Mouse (Mus musculus) G1E (cell line): ENCODE measurements around the gene Medag.

Experiments
- CTCF ChIP-seq: IDR thresholded peaks from 2 replicates; pipeline ENCODE4 v1.5.1; 2012; ENCODE audit warnings: low read depth, low read length, inconsistent platforms, mixed read lengths
- GATA1 ChIP-seq: IDR thresholded peaks from 2 replicates; pipeline ENCODE4 v1.6.1; 2012; ENCODE audit warnings: borderline replicate concordance, low read length, inconsistent platforms, mixed read lengths
- GATA2 ChIP-seq: IDR thresholded peaks from 2 replicates; pipeline ENCODE4 v1.6.1; 2012; ENCODE audit warnings: low read depth, low read length, inconsistent platforms, borderline replicate concordance
- TAL1 ChIP-seq: conservative IDR thresholded peaks from 2 replicates; pipeline ENCODE4 v1.6.1; 2012; ENCODE audit warnings: low read depth, low read length, inconsistent platforms, mixed read lengths

- TF ChIP-seq CTCF (no peak), GATA1 (no peak), GATA2 (no peak), TAL1 (no peak)
Observed at GRCm38 (mm10) chr5:149427277-149428060, 15.9 kb downstream of the Medag start.
